Mouse (Mus musculus) urinary bladder, postnatal 36 days (tissue): ENCODE measurements around the gene Dpysl5.

ENCODE experiments used
- DNase-seq, 2 experiments: peaks; one replicate each; pipeline ENCODE4 v3.0.0; 2022; ENCODE audit warnings: low spot score in 2 of 2, mixed read lengths in 1 of 2

Dpysl5 gene

DNA sequence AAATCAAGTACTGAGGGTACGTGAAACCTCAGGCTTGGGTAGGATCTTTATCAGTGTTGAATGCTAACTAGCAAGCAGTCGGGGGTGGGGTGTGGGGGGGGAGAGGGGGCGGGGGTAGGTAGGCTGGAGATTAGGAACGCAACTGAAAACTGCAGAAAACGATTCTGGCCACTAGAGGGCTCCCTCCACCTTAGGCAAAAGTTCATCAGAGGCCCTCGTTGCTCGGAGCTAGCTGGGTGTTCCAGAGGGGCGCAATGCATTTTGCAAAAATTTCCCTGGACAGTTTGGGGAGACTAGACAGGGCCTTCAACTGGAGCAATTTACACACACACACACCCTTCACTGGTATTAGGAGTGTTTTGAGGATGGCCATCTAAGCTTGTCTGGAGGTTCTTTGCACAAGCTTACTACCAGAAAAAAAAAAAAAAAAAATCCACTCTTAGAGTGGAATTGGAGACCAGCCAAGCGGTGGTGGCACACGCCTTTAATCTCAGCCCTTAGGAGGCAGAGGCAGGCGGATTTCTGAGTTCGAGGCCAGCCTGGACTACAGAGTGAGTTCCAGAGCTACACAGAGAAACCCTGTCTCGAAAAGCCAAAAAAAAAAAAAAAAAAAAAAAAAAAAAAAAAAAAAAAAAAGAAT is 1.5 kb upstream of the Dpysl5 start:
- DNase-seq = peak; percentile 61 to 63

DNA sequence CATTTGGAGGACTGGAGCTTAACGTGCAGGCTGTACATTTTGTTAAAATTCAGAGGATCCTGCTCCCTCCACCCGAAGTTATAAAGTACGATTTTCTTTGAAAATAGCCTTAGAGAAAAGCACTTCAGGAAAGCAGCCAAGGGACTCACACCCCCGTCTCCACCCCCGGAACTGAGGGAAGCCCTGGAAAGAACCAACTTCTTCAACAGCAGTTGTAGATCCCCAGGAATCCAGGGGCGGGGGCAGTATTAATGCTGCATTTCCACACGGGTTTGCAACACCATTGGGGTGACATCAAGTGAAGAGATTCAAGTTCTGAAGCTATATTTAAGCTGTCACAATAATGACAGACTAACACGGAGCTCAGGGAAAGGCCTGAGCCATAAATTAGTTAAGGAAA is 878 bp upstream of the Dpysl5 start:
- no peak for DNase-seq

DNA sequence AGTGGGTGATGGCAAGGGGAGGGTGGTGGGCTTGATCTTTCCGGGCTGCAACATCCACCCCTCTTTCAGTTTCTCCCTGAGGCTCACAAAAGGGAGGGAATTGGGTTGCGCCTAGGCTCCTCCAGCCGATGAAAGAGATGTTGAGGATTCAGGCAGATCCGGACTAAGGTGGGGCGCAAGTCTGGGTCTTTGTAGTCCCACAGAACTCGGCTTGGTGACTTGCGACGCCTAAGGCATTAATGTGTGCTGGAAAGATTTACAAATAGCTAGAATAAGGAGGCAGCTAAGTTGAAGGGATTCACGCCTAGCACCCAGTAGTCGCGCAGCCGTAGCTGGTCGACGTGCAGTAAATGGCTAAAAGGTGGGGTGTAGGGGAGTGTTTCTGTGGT is 632 bp downstream of the Dpysl5 start:
- DNase-seq = no peak

DNA sequence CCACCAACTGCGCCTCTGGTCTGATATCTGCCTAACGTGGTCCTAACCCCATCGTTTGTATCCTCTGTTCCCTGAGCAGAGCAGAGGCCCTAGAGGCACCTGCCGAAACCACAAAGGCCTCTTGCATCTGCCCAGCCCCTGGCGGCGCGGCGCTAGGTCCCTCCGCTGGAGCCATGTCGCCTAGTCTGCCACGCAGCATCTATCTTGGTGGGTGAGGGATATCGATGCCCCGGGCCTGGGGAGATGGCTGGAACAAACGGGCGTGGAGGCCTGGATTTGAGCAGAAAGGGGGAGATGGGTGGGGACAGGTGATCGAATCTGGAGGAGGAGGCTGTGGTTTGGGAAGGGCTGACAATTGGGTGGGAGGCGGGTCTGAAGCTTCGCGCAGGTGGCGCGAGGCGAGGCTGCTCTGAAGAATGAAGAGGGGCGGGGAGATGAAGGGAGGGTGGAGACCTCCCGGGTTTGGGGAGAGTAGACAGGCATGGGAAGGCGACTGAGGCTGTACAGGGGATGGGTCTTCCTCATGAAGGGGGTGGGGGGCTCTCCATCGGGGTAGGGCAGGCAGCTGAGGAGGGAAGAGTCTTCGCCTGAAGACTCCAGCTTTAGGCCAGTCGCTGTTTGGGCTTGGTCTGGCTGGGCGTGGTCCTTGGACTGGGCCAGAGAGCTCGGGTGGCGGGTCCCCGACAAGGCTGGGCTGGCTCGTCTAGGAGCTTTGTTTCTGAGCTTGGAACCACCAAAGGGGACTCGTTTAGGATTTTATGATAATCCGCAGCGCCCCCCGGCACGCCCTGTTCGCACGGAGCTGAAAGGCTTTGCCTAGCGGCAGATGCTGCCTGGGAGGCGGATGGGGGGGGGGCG is 1.3 kb downstream of the Dpysl5 start:
- peak in 1 of 2 experiments; percentile 8 for DNase-seq

DNA sequence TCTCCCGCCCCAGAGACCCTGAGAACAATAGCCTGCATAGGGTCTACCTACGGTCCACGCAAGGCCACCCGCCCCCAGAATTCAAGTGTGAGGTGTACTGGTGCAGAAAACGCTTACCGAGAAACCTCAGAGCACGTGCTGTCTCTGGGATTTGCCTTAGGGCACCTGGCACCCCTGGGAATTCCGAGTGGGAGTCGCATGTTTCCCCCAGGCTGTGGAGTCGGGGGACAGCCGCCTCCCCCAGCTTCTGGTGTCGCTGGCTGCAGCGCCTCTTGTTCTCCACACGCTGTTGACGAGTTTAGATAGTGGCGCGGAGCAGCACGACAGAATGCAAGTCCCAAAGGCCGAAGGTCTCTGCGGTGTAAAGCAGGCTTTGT is 1.9 kb downstream of the Dpysl5 start:
- no peak for DNase-seq

DNA sequence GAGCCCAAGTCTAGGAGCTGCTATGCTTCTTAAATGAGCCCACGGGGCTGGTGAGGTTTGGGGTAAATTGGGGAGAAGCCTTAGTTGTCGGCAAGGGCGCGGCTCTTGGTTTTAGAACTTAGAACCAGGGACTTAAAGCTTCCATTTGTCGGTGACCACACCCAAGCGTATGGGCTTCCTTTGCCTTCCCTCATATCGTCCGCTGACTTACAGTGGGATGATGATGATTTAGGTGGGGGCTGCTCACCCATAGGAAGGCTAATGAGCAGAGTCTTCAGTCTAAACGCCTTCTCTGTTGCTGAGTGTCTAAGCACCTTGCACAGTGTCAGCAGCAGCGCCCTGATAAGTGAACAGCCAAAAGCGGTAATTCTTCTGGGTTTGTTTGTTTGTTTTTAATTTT is 2.3 kb downstream of the Dpysl5 start:
- DNase-seq = no peak

DNA sequence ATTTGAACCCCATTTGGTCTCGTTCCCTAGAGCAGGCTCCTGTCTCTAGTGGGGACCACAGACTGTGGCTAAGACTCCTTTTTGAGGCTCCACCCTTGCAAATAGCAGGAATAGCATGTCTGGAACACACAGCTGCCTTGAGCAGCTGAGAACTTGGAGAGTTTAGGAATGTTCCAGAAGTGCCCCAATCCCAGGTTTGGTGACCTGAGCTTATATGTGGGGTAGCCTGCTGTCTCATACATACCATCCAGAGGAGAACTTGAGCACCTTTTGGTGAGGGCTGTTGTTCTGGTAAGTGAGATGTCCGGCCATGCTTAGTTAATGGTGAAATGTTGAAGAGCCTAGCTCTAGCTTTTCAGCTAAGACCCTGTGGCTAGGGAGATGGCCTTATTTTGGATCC is 4.9 kb downstream of the Dpysl5 start:
- no peak for DNase-seq

DNA sequence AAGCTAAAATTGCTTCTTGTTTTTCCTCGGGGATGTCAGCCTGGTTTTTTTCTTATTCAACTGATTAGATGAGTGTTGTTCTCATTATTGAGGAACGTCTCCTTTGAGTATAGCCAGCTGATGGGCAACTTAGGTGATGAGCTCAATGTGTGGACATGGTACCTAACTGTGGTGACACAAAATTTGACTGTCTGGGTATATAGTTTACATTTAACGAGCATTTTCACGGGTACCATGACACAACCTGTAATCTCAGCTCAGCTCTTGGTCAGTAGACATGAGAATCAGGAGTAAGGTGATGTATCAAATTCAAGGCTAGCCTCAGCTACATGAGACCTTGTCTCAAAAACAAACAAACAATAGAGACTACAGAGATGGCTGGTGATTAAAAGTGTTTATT is 6.1 kb downstream of the Dpysl5 start:
- DNase-seq = no peak

DNA sequence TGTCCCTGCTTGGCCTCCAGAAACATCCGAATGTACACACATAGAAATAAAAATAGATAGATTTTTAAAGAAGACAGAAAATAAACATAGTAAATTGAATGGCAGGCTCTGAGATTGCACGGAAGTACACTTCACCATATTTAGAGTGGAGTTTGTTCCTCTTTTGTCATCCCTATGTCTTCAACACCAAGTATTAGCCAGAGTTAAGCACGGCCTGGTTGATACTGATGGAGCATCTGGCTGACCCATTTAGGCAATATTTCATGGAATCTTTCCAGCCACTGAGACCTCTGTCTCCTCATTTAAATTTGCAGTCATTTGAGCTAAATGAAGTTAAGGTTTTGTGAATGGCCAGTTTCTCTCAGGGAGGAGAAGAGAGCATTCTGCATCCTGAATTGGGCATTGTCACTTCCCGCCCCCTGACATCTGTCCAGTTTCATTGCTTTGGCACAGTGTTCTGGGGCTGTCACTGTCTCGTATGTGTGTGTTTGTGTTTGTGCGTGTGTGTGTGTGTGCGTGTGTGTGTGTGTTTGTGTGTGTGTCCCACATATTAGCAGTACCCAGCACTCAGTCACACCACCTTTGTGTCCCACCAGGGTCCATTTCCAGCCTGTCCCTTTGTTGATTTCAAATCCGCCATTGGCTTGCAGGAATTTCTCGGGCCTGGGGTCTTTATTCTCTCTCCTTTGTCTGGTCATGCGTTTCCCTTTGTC is 6.8 kb downstream of the Dpysl5 start:
- DNase-seq = no peak

DNA sequence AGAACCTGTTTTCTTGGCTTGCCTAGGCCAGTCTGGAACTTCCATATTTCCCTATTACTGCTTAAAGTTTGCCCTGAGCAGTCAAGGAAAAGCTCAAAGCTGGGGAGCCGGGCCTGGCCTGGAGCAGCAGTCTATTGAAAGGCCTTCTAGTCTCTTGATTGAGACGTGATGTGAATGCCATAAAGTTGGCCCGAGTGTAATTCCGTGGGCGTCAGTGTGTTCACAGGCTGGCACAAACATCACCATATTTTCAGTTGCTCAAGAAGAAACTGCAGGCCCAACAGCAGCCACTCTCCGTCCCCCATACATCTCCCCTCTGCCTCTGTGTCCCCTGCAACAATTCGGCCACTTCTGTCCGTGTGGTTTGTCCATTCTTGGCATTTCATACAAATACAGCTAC is 10.6 kb downstream of the Dpysl5 start:
- DNase-seq = no peak

DNA sequence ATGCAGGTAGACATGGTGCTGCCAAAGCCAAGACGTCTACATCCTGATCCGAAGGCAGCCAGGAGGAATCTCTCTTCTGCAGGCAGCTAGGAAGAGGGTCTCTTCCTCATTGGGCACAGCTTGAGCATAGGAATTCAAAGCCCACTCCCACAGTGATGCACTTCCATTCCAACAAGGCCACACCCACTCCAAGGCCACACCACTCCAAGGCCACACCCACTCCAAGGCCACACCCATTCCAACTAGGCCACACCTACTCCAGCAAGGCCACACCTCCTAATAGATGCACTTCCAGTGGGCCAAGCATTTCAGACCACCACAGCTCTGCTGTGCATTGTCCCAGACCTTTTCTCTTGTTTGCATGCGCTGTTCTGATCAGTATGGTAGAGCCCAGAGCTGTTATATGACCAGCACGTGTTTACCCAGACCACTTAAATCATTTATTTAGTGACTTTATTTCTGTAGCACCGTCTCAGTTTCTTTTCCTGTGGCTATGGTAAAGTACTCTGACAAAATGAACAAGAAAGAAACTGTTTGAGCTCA is 14.9 kb downstream of the Dpysl5 start:
- DNase-seq = no peak

DNA sequence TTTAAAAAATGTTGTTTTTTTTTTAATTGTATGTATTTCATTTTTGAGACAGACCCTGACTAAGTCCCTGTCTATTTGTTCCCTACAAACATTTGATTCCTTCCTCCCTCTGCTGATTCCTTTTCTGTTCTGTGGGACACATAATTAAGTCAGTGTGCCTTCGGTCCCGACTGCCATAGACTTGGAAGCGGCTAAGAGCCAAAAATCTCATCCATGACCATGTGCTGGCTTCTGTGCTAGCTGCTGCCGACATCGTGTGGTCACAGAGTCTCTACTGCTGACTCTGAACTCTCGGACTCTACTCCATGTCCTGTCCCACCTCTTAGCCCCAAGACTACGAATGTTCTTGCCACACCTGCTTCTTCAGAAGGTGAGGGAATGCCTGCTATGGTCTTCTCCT is 21.1 kb downstream of the Dpysl5 start:
- DNase-seq = no peak

DNA sequence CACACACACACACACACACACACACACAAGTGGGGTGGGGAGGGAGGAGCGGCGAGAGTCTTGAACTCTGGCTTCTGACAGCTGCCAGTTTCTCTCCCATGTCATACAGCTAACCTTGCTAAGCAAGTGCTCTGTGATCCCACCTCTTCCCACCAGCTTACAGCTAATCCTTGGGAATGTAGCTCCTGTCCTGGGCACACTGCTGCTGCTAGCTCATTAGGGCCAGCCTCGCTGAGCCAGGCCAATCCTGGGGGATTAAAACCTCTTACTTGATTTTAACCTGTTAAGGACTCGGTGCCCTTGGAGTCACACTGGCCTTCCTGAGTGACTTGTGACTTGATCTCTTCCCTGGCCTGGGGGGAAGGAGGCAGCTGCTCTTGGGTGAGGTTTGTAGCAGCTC is 23.3 kb downstream of the Dpysl5 start:
- DNase-seq = no peak

DNA sequence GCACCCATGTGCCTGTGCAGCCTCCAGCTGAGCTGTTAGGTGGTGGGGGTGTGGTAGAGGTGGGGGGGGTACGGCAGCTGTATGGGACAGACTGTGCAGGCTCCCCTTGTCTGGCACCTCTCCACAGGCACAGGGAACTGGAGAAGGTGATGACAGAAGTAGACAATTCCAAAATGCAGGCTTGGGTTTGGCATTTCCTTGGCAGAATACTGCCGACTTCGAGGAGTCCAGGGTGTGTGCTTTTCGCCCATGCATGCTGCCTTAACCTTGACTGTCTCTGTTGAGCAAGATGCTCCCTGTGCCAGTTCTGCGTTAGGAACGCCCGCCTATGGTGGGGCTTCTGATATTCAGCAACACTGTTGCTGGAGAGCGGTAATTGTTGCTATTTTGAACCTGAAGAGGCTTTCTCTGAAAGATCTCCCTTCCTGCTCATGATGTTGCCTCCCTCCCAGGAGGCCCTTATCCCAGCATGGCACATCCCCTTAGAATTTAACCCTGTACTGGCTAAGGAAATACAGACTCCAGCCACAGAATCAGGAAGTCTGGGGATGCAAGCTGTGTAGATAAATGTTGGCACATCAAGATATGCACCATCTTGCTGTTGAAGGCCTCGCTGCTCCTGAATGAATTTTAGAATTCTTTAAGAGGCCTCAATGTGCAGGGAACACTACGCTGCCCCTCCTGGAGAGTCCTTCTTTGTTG is 26.9 kb downstream of the Dpysl5 start:
- DNase-seq = no peak

DNA sequence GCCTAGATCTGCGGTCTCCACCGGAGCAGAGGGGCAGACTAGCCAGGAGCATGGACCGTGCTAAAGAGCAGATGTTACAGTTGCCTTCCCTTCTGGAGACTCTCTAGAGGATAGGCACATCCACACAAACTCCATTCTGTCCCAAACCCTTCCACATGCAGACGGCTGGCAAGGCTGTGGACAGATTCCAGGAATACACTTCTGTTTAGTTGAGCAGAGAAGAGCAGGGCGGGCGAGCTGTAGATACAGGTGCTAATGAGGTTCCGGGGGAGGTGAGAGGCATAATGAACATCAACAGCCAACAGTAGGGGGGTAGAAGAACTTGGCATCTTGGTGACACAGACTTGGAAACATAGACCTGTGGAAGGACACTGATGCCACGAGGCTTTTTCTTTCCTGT is 28.2 kb downstream of the Dpysl5 start:
- DNase-seq = no peak

DNA sequence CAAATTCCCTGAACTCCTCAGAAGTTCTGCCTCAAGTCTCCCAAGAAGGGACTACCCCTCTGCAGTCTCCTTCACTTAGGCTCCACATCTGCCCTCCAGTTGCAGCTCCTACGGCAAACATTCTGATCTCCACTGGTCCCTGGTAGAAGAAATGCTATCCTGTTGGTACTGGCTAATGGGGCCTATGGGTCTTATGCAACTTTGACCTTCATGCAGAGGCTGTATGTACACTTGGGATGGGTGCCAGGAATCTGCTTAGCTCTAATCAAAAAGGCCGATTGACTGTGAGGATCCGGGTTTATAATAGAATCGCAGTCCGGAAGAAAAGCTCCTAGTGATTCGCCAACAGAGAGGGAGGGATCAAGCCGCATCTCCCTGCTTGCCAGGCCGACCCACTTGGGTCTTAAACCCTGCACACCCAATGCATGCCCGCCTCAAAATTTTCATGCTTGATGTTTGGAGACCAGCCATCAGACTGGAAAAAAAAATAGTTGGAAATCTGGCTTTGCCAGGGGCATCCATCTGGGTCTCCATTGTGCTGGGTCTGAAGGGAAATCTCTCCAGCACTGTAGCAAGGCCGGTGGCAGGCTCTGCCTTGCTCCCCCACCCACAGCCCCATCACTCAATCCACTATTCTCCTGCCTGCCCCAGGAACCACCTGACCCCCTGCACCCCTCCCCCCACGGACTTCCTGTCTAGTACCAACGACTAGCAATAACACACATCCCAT is 38.4 kb downstream of the Dpysl5 start:
- no peak for DNase-seq

DNA sequence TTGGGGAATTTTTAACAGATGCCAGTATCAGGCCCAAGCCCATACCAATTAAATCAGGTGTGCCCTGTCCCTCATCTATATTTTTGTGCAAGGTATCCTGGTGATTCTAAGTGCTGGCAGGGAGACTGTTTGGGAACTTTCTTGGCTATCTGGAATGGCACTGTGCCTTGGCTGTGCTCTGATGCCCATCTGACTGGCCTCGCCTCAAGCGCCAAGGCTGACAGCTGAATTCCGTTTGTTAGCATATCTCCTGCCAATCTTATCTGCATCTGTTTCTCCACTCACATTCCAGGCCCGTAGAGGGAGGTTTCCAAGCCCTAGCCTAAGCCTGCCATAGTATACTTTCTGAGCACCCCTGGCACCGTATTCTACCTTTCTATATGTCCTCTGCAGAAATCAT is 39.7 kb downstream of the Dpysl5 start:
- no peak for DNase-seq

DNA sequence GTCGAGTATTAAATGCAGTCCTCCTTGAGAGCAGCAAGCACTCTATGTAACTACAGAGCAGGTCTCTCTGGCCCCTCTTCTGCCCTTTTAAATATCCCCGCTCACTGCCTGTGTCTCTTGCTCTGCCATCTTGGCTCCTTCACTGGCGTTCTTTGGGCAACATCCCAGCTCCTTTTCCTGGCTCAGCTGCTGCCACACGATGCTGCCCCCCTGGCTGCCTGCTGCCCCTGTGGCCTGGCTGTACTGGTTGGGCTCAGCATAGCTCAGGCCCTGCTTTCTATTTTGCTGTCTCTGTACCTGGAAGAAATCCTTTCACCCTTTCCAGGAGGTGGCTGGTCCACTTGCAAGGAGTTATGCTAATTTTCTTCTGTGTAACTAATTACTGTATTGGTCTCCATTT is 41.8 kb downstream of the Dpysl5 start:
- no peak for DNase-seq

DNA sequence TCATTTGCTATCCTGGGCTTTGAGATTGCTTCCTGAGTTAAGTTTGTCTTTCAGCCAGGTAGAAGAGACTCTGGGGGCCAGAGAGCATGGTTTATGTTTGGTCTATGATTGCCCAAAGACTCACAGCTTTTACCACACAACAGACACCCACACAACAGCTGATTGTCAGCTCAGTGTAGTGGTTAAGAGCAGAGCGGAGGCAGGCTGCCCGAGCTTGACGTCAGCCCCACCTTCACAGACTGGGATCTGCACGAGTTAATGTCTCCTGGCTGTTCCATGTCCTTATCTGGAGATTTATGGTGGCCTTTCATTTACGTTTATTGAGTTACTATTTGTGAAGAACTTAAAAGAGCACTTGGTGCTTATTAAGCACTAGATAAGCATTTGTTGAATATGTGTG is 43.9 kb downstream of the Dpysl5 start:
- DNase-seq = no peak

DNA sequence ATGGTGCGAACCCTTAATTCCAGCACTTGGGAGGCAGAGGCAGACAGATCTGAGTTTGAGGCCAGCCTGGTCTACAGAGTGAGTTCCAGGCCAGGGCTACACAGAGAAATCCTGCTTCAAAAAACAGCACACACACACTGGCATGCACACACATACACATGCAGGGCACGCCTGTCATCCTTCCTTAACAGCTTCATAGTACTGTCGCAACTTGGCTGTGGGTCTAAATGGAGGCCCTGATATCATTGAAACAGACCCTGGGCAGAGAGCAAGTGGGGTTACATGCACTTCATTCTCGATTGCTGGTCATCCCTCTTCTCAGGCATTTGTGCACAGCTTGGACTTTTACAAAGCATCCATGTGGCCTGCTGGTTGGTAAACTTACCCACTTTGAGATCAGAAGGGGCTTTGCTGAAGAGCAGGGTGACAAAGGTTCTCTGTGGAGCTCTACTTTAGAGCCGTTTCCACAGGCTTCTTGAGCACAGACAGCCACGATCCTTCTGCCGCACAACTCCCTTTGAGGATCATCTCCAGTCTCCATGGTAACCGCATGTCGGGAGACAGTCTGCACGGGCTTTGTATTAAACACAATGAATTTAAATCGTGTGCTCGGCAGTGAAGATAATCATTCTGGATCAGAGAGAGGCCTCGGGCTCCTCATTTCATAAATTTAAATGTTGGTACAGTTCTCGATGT is 51.6 kb downstream of the Dpysl5 start:
- DNase-seq = no peak

DNA sequence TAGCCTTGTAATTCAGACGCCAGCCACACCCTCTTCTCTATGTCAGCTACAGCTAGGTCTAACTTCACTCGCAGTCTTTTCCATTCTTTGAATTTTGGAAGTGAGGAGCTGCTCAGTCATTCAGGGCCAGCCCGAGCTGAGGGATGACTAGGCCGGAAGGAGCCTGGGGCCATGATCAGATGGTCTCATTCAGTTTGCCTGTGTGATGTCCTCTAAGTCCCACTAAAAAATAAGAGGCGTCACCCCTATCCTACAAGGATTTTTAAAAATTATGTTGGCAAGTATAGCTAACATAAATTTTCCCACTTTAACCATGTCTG is 52.1 kb downstream of the Dpysl5 start:
- no peak for DNase-seq
